Mouse (Mus musculus): ENCODE measurements around the gene Chst12. TPM values are rescaled to one million over a fixed set of nuclear protein-coding genes. Genes with fewer than 3 reads are reported as not detected.
A peak's percentile ranks its signal among the peaks of the same experiment; 100 is the strongest.
"Not testable (repeated sequence)": the region's sequence is repeated elsewhere in the genome, so short reads cannot be mapped to it uniquely, and the experiment has no call there.

Gene Chst12
- 1 to 10 TPM; 4.9 to 6.9 TPM for total RNA-seq (2021)
- long read RNA-seq, experiment 1, transcript Chst12-201 (2 exons, 2,331 nt), result major isoform, 7 of 9 reads
- long read RNA-seq, experiment 1, partial matches to known transcripts, result 1 of 9 reads
- long read RNA-seq, experiment 1, other reads (novel, unspliced or antisense), result 1 of 9 reads
- long read RNA-seq, experiment 2, transcript Chst12-201 (2 exons, 2,331 nt), result major isoform, 6 of 6 reads
- long read RNA-seq, experiment 2, partial matches to known transcripts, result 0 of 6 reads
- long read RNA-seq, experiment 2, other reads (novel, unspliced or antisense), result 0 of 6 reads

DNA sequence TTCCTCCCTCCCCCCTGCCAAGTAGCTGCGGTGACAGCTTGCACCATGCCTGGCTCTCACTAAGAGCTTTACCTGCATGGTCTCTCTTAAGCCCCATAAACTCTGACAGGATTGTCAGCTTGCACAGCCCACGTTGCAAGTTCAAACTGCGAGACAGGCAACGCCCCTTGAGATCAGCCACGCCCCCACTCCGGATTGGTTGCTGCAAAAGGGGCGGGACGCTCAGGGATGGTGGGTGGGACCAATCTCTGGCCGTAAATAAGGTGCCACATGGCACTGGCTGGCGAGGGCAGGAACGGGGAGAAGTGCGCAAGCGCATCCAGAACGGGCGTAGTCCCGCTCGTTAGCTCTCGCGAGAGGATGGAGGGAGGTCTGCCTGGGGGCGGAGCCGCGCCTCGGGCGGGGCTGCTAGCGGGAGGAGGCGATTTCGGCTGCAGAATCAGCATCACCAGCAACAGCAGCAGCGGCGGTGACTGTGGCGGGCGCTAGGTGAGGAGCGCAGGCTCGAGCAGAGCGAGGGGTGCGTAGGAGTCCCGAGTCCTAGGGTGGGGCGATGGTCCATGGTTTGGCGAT, at the start of gene Chst12:
Gene Chst12 (plus strand): TSS at position 343 of the 573 bp plus-strand sequence.
- DNase-seq, result peak; percentile 99 to 100

DNA sequence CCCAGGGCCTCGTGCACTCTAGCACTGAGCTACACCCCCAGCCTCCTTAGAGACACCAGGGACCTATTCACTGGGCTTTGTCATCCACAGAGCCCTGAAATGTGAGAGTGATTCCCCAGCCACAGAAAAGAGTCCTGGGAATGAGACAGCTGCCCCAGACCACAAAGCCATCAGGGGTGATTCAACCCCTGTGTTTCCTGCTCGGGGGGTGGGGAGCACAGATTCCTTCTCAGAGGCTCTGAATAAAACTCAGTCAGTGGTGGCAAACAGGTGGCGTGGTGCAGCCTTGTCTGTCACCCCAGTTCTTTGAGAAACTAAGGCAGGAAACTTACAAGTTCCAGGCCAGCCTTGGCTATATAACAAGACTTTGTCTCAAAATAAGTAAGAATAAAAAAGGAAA, 43.9 kb upstream of the Chst12 start:
- DNase-seq, result no peak

DNA sequence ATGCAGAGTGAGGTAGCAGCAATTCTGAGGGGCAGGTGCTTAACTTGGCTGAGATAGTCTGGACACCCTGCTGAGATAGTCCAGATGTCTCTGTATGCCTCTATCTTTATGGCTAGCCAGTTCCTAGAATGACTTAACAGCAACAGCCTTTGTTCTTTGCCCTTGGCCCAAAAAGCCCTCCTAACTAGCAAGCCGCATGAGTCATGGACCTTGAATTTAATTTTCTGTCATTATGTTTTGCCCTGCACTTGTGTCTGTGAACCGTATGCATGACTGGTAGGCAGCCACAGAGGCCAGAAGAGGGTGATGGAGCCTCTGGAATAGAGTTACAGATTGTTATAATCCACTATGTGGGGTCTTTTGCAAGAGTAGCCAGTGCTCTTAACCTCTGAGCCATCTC, 42.2 kb upstream of the Chst12 start:
- DNase-seq, result not testable (repeated sequence)

DNA sequence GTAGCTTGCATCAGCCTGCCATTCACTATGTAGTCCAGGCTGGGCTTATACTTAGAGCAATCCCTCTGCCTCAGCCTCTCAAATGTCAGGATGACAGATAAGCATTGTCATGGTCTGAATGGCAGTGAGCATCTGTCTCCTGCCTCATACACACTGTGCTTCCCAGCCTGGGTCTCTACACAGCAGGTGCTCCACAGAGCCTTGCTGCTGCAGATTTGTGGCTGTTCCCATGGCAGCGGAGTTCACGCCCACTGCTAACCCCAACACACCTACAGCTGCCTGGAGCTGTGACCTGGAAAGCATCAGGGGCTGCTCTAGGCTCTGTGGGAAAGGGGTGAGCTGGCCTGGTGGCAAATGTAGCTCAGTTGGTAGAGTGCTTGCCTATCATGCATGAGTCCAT, 40.4 kb upstream of the Chst12 start:
- no peak for DNase-seq

DNA sequence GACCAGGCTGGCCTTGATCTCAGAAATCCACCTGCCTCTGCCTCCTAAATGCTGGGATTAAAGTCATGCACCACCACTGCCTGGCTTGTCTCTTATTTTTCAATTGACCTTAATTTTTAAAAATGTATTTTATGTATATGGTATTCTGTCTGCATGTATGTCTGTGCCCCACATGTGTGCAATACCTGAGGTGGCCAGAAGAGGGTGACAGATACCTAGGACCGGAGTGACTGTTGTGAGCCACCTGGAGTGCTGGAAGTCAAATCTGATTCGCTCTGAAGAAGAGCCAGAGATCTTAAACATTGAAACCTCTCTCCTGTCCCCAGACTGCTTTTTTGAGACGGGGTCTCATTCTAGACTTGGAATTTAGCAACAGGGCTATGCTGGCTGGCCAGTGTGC, 33.0 kb upstream of the Chst12 start:
- DNase-seq, result no peak

DNA sequence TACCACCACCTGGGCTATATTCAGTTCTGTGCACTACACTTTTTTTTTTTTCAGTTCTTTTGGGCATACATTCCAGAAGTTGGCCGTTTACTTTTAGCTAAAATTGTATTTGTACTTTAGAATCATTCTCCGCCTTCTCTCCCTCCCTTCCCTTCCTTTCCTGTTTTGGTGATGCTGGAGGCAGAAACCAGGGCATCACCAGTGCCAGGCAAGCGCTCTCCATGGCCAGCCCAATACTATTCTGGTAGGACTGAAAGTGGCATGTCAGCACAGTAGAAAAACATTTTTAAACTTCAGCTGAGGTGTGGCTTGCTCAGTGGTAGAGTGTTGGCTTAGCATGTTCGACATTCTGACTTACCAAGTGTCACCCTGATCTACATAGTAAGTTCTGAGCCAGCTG, 23.9 kb upstream of the Chst12 start:
- DNase-seq, result no peak

DNA sequence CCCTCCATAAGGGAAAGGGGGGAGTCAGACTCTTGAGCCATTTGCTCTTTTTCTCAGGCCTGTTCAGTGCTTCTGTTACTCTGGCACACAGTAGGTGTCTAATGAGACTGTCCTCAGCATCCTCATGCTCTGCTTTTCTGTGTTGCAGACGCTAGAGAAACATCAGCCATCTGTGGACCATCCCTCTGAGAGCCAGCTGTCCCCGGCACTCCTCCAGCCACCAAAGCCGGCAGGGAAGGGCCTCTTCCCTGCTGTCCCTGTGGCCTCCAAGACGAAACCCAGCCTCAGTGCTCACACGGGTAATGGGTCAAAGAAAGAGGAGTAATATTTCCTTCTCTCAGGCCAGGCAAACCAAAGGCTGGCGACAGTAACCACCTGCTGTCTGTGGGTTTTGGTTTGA, 14.2 kb upstream of the Chst12 start:
- no peak for DNase-seq

DNA sequence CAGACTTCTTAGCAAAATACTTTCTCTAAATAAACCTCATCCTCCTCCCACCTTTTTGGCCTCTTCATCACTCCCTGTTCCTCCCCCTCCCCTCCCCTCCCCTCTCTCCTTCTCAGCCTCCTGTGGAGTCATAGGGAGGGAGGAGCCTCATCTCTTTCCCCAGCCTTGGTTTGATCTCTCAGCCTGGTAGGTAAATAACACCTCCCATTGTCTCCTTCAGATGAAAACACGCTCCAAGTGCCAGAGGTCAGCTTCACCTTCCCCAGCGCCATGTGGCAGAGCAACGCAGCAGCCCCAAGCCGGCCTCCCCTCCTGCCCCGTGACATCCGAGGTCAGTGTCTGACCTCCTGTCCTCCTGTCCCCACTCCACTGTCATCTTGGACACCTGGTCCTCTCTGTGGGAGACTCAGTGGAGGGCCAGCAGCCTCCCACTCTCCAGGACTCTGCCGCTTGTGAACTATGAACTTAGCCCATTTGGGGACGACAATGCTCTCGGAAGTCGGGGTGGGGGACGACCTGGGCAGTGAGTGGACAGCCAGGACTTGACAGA, 12.6 kb upstream of the Chst12 start:
- no peak for DNase-seq

DNA sequence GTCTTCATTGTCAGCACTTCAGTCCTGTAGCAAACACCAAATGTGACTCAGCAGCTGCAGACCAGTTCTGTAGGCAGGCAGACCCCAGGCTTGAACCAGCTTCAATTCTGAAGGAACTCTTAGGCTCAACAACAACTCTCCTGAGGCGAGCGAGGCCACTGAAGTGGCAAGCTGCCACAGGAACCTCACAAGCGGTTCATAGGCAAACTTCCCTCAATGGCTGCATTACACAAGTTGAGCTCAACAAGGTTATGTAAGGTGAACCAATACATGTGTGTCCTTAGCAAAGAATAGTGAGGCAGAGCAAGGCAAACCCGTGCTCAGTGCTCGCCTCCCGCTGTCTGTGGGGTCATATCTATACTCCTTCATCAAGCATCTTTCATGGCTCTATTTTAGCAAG, 7.2 kb upstream of the Chst12 start:
- no peak for DNase-seq

DNA sequence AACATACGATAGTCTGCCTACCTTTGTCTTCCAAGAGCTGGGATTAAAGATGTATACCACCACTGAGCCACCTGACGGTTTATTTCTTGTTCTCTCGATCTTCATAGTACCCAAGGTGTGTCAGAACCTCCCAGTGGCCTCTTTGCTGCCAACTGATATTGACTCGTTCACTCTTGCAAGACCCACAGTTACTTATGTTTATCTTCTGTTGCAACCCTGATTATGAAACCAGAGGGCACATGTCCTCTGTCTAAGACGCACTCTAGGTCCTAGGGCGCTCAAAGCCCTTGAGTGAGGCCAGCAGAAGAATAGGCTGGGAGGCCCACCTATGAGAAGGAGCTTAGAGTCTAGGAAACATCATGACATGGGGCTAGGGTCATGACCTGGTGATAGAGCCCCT, 4.6 kb upstream of the Chst12 start:
- no peak for DNase-seq

DNA sequence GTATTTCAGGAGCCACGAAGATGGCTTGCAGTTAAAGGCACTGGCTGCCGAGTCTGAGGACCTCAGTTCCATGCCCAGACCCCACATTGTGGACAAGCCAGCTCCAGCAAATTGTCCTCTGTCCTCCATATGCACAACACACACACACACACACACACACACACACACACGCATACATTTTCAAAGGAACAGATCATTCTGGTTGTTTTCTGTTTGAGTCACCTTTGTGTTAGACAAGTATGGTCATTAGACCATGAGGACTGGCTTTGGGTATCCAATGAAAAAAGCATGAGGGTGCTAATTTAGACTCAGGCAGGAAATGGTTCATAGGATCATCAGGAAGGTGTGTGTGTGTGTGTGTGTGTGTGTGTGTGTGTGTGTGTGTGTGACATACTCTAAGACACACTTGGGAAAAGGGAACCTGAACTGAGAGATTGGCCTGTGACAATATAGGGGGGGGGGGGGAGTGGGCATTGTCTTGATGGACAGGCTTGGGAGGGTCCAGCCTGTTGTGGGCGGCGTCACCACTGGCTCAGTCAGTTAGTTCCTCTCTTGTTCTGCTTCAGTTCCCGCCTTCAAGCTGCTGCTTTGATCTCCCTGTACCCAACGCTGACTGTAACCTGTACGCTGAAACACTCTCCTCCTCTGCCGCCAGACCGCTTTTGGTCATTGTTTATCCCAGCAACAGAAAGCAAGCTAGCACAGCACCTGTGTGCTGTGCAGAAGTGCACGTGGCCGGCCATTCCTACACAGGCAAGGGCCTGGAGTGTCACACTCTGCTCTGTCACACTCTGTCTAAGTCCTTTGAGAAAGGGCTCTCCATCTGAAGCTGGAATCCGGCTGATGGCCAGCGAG, 3.1 kb upstream of the Chst12 start:
- peak; percentile 22 to 25 for DNase-seq

DNA sequence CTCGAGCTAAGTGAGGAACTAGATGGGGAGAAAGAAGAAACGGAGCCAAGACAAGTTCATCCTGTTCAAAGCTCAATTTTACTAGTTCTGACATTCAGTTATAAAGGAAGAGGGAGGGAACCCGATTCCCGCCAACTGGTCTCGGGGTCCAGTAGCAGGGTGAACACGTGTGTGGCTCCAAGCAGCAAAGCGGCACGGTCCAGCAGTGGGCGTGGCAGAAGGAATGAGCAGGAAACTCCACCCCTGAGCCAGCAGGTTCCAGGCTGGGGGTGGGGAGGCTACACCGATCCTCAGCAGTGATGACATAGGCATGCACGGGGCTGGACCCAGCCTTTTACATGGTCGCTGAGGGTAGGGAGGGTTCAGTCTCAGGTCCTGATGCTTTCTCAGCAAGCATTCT, 2.4 kb upstream of the Chst12 start:
- peak; percentile 75 to 86 for DNase-seq

DNA sequence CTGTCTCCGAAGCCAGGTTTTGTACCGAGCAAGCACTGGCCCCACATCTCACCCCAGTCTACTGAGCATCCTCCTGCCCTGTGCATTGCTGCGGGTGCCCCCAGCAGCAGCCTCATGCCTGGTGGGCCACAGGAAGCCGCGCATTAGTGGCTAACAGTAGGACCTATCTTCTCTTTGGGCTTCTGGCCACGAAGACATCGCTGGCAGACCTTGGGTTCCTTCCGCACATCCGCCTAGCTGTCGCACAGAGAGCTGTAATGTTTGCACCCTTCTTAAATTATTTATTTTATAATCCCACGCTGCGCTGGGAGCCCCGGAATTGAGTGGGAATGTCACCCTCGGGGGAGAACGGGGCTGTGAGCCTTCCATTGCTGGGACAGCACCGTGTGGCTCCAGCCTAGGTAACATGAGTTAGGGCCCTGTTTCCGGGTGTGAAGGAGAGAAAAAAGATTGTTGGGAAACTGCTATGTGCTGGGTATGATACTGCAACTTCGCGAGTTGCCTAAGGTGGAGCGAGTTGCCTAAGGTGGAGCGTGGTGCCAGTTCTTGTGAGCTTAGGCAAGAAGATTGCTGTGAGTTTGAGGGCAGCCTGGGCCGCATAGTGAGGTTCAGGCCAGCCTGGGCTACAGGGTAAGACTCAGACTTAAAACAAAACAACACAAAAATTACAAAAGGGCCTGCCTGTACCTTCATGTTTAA, 895 bp downstream of the Chst12 start:
- peak; percentile 15 to 36 for DNase-seq

DNA sequence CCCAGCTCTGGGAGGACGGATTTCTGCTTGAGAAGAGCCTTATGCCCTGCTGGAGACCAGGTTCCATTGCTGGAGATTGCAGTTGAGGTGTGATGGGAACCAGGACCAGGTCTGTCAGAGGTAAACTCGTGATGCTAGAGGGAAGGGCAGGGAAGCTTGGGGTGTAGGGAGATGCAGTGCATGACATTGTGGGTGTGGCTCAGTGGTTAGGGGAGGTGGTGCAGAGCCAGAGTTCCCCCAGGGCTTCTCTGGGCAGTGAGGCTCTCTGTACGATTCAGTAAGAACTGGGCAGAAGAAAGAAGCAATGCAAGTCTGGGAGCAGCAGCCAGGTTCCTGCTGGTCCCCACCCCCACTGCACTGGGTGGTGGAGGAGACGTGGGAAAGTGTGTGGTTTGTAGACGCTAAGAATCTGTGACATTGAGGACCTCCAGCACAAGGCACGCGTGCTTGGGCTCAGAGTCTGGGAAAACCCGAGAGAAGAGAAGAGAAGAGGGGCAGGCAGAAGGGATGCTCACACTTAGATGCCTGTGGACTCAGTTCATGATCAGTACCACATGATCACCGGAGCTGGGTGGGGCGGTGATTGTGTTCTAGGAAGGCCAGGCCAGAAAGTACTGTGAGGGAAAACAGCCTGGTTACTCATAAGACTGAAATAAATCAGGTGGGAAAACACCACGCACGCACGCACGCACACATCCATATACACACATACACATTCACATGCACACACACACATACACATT, 2.3 kb downstream of the Chst12 start:
- DNase-seq, result peak; percentile 37 to 46

DNA sequence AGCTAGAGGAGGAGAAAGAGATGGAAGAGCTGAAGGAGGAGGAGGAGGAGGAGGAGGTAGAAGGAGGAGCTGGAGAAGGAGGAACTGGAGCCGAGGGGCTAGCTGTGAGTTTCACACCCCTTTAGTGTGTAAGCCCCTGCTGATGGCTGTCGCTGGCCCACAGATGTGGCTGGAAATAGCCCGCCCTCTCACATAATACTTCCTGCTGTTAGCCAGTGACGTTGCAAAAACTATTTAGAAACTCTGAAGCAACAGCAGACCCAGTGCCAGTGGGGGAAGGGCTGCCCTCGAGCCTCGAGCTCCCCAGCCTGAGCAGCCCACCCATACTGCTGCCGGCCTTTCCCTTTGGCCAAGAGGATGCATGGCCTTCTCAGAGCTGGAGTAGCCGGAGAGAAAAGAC, 3.3 kb downstream of the Chst12 start:
- DNase-seq, result peak; percentile 44 to 62

DNA sequence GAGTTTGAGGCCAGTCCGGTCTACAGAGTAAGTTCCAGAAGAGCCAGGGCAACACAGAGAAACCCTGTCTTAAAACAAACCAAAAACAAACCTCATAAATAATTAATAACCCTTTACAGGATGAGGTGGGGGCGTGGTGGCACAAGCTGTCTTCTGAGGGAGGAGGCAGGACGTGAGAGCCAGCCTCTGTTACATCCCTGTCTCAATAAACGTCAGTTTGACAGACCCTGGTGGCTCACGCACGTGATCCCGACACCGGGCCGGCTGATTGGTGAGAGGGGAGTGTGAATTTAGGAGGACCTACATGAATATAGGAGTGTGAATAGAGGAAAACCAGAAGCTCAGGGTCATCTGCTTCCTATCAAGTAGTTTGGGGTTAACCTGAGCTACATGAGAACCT, 3.9 kb downstream of the Chst12 start:
- DNase-seq, result no peak

DNA sequence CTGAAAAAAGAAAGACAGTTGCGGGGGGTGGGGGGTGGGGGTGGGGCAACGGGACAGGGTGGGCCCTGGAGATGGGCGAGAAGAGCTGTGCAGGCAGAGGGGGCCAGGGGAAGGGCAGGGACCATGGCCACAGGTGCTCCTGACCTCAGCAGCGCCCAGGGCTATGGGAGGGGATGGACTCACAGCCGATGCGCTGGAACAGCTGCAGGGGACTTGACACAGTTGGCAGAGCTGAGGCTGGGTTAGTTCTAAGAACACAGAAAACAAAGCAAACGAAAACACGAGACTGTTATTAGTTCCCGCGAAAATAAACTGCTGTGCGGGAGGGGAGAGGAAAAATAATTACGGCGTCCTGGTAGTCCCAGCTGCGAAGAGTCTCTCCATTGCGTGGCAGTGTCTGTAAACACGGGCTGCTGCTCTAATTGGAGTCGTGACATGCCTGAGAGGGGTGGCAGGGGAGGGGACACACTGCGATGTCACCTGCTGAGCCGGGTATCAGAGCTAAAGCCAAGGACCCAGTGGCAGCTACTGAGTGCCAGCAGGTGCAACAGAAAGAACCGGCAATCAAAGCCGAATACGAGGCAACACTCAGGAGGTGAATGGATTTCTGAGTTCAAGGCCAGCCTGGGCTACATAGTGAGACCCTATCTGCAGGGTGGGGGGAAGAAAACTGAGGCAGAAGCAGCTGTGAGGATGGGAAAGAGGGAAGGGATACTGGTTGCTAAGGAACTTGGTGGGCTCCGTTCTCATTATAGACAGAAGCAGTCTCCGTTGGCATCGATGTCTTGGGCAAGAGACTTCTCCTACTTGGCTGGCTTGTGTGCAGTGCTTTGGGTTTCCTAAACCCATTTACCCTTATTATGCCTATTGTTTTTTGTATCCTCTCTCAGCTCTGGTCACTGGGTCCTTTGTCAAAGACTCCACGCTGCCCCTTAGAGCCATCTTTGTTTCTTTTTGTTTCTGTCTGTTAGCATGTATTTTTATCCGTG, 5.0 kb downstream of the Chst12 start:
- peak in 1 of 2 experiments; percentile 29 for DNase-seq

DNA sequence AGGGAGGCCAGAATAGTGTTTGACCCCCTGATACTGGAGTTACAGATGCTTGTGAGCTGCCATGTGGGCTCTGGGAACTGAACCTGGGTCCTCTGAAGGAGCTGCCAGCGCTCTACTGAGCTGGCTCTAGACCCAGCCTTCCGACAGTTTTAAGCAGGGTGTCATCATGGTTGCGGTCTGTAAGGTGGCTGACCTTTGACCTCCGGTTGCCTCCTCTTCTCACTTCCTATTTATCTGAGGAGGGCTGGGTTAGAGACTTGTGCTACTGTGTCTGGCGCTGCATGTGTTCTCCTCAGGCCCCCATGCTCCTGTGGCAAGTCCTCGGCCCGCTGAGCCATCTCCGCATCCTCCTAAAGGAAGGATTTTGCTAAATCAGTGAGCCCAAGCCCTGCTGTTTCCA, 8.6 kb downstream of the Chst12 start:
- peak in 1 of 2 experiments; percentile 20 for DNase-seq

DNA sequence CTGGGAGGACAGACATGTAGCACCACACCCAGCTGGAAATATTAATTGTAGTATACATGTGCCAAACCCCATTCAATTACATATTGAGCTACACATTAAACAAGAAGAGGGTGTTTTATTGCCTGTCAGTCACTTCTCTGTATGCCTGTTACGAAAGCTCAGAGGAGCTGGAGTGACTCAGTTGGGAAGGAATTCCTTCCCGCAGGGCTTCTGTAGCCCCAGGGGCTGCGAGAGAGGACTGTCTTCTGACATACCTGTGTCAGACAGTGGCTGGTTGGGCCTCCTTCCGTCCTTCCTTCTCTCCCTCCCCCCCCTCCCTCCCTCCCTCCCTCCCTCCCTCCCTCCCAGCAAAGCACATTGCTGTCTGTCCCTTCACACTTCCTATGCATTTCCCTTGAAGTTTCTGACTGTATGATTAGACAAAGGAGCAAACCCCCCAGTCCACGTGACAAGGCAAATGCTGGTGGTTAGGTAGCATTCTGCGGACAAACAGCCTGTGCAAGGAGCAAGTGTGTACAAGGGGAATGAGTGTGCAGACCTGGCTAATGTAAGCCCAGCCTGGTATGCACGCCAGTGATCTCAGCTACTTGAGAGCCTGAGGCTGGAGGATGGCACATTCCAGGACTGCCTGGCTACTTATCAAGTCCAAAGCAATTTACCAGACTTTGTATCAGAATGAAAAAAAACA, 9.6 kb downstream of the Chst12 start:
- DNase-seq, result no peak
